Mouse (Mus musculus) midbrain, embryonic 11.5 days (tissue): ENCODE results near the gene Klf6. TPM values are rescaled to one million over a fixed set of nuclear protein-coding genes. Genes with fewer than 3 reads are reported as not detected.
A peak's percentile ranks its signal among the peaks of the same experiment; 100 is the strongest.

Source experiments
- ATAC-seq: fragments of 200-750 bp; cut with Nextera tagmentation; 2 replicates; pipeline ENCODE4 v1.8.0; 2017; ENCODE audit warnings: moderate TSS enrichment, moderate library complexity; ENCODE audit not compliant: low FRiP score
- DNase-seq: peaks from one replicate; pipeline ENCODE4 v3.0.0; 2015; ENCODE audit warnings: low spot score; ENCODE audit errors: missing footprints
- H3K27ac ChIP-seq: fragments of 300-500 bp; sonication (generic); 2 replicates; pipeline ENCODE4 v1.5.1; 2014; ENCODE audit warnings: low read depth, low read length
- H3K27me3 ChIP-seq: fragments of 300-500 bp; sonication (generic); 2 replicates; pipeline ENCODE4 v1.6.1; 2014; ENCODE audit warnings: mild to moderate bottlenecking, low read length, moderate library complexity, mixed read lengths; ENCODE audit not compliant: control insufficient read depth, insufficient read depth
- H3K36me3 ChIP-seq: fragments of 300-500 bp; sonication (generic); 2 replicates; pipeline ENCODE4 v1.6.1; 2014; ENCODE audit warnings: mild to moderate bottlenecking, low read length, moderate library complexity, mixed read lengths; ENCODE audit not compliant: control insufficient read depth, insufficient read depth
- H3K4me1 ChIP-seq: fragments of 300-500 bp; sonication (generic); 2 replicates; pipeline ENCODE4 v1.6.1; 2014; ENCODE audit warnings: low read length; ENCODE audit not compliant: control insufficient read depth, insufficient read depth
- H3K4me2 ChIP-seq: fragments of 300-500 bp; sonication (generic); 2 replicates; pipeline ENCODE4 v1.6.1; 2014; ENCODE audit warnings: mild to moderate bottlenecking, moderate library complexity
- H3K4me3 ChIP-seq: fragments of 300-500 bp; sonication (generic); 2 replicates; pipeline ENCODE4 v1.5.1; 2014; ENCODE audit warnings: low read depth, low read length
- H3K9ac ChIP-seq: fragments of 300-500 bp; sonication (generic); 2 replicates; pipeline ENCODE4 v1.6.1; 2014; ENCODE audit warnings: low read length
- H3K9me3 ChIP-seq: fragments of 300-500 bp; sonication (generic); 2 replicates; pipeline ENCODE4 v1.6.1; 2016; ENCODE audit warnings: low read length; ENCODE audit not compliant: control insufficient read depth
- WGBS: fragments of 180-500 bp; shearing (Covaris S2); extraction: QIAGEN DNeasy Blood & Tissue Kit; methylation state at CpG from one replicate; pipeline ENCODE4 v1.1.7; 2014; 5-methylcytosine and 5-hydroxymethylcytosine counted together
- polyA plus RNA-seq: library from polyadenylated mRNA; unstranded; fragments of >200 nt; fragmentation: Nextera tagmentation; extraction: Ambion mirVana; gene quantifications from 2 replicates; pipeline ENCODE4 v1.2.1, GENCODE M21; 2014

The Klf6 gene
- polyA plus RNA-seq, 1 experiment from 2014 or later: 54.6 TPM

- DNase-seq (peak; percentile 99), ATAC-seq (peak; percentile 60)
- Histone ChIP-seq H3K9ac (peak overlapping the region; percentile 96), H3K36me3 (peaks cover 2% of the 10 kb centered on the region), H3K4me1 (peaks cover 2% of the 10 kb centered on the region; the same call in 1 of the 2 replicates), H3K27me3 (no peaks in the 10 kb centered on the region), H3K4me3 (peak overlapping the region; percentile 70), H3K27ac (peak overlapping the region; percentile 96), H3K4me2 (peak overlapping the region; percentile 51), H3K9me3 (no peaks in the 10 kb centered on the region)
- under 1% methylated on average over 27 of the region's 27 CpGs for WGBS
Observed at GRCm38 (mm10) chr13:5860651-5861156, 578 bp upstream of the Klf6 start.

DNA sequence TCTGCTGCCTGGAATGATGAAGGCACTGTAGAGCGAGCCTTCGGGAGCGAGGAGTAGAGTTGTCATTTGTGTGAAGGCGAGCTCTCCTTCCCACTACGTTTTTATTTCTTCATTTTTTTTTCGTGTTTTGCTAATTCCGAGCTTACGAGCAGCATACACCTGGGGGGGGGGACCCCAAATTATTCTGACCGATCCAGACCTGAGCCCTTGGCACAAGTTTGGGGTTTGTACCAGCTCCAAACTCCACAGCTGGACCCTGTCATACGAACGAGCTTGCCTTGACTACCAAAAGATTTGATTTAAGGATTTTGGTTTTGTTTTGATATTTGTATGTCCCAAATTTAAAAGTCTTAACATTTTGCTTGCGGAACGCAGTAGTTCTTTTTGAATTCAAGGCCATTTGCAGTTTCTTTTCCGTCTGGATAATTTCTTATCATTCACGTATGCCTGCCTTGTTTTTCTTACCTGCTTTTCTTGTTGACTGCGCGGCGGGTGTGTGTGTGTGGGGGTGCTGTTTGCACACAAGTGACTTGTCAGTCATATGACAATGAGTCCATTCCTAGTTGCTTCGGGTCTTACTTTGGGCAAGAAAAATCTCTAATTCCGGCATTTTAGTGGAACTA lies 832 bp downstream of the Klf6 start:
- Histone ChIP-seq H3K4me1 (peaks cover 2% of the 10 kb centered on the region; the same call in 1 of the 2 replicates), H3K9me3 (no peaks in the 10 kb centered on the region), H3K9ac (peak overlapping the region; percentile 66), H3K36me3 (peaks cover 14% of the 10 kb centered on the region), H3K4me2 (peak overlapping the region; percentile 53), H3K27ac (peak overlapping the region; percentile 84), H3K4me3 (peak overlapping the region; percentile 70), H3K27me3 (no peaks in the 10 kb centered on the region)
- WGBS: 0% methylated on average over 20 of the region's 20 CpGs
- DNase-seq (peak; percentile 93), ATAC-seq (no peak)

- H3K27me3 ChIP-seq: no peaks in the 10 kb centered on the region
- peak overlapping the region; percentile 53 for H3K4me2 ChIP-seq
- H3K36me3 ChIP-seq: peaks cover 16% of the 10 kb centered on the region
- H3K9me3 ChIP-seq: no peaks in the 10 kb centered on the region
- no peak for ATAC-seq
- 8% methylated on average over 16 of the region's 16 CpGs for WGBS
- no peak overlapping the region; the same call in 1 of the 2 replicates for H3K27ac ChIP-seq
- peak overlapping the region; percentile 70 for H3K4me3 ChIP-seq
- H3K9ac ChIP-seq: peak overlapping the region; percentile 66
- peak; percentile 94 for DNase-seq
- peaks cover 2% of the 10 kb centered on the region; the same call in 1 of the 2 replicates for H3K4me1 ChIP-seq
Observed at GRCm38 (mm10) chr13:5862626-5863407, 1.5 kb downstream of the Klf6 start.

GRCm38 (mm10) chr13:5863408-5863891 lies 2.2 kb downstream of the Klf6 start:
- peak; percentile 87 for DNase-seq
- H3K4me1 ChIP-seq: peaks cover 2% of the 10 kb centered on the region; the same call in 1 of the 2 replicates

DNA sequence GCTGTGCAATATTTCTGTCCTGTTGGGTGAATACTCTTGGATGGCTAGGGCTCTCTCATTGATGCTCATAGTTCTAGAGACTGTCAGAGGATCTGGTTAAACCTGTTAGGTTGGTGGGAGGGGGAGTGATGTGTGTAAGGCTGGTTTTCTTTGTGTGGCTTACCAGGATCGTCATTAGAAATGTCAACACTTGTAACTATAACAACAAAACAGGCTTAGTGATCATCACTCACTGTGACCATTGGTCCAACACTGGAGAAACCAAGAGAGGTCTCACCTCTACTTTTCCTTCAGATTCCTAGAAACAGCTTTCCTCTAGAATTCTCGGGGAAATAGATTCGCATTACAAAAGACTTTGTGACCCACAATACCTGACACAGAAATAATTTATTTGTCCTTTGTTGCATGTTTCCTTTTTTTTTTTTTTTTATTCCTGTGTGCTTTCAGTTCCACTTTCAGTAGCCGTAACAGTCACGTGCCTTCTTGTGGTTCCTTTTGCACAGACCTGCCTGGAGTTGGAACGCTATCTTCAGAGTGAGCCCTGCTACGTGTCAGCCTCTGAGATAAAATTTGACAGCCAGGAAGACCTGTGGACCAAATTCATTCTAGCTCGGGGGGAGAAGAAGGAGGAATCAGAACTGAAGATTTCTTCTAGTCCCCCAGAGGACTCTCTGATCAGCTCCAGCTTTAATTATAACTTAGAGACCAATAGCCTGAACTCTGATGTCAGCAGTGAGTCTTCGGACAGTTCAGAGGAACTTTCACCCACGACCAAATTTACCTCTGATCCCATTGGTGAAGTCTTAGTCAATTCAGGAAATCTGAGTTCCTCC lies 3.2 kb downstream of the Klf6 start:
- Histone ChIP-seq H3K4me1 (peaks cover 5% of the 10 kb centered on the region), H3K9me3 (no peaks in the 10 kb centered on the region), H3K36me3 (peaks cover 16% of the 10 kb centered on the region), H3K4me2 (peak overlapping the region; percentile 30), H3K27me3 (no peaks in the 10 kb centered on the region), H3K9ac (no peak overlapping the region), H3K27ac (no peak overlapping the region), H3K4me3 (no peak overlapping the region)
- ATAC-seq: no peak
- WGBS: 70% methylated on average over 10 of the region's 10 CpGs
- DNase-seq: peak; percentile 84

More at GRCm38 (mm10) chr13:5863408-5863891, 2.2 kb downstream of the Klf6 start:
- no peak for ATAC-seq
- Histone ChIP-seq H3K36me3 (peaks cover 16% of the 10 kb centered on the region), H3K9me3 (no peaks in the 10 kb centered on the region), H3K27ac (no peak overlapping the region; the same call in 1 of the 2 replicates), H3K4me2 (peak overlapping the region; percentile 53), H3K27me3 (no peaks in the 10 kb centered on the region), H3K9ac (peak overlapping the region; percentile 66), H3K4me3 (peak overlapping the region; percentile 70)
- WGBS: 9% methylated on average over 5 of the region's 5 CpGs

DNA sequence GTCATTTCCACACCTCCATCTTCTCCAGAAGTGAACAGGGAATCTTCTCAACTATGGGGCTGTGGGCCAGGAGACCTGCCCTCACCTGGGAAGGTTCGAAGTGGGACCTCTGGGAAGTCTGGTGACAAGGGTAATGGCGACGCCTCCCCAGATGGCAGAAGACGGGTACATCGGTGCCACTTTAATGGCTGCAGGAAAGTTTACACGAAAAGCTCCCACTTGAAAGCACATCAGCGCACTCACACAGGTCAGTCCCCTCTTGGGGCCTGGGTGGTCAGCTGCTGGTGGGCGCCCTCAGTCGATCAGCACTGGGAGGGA lies 3.8 kb downstream of the Klf6 start:
- H3K9ac ChIP-seq: no peak overlapping the region
- no peaks in the 10 kb centered on the region for H3K9me3 ChIP-seq
- peaks cover 16% of the 10 kb centered on the region for H3K36me3 ChIP-seq
- 93% methylated on average over 9 of the region's 9 CpGs for WGBS
- H3K4me1 ChIP-seq: peaks cover 10% of the 10 kb centered on the region
- no peak for ATAC-seq
- no peak for DNase-seq
- no peak overlapping the region for H3K27ac ChIP-seq
- no peak overlapping the region for H3K4me3 ChIP-seq
- no peaks in the 10 kb centered on the region for H3K27me3 ChIP-seq
- H3K4me2 ChIP-seq: no peak overlapping the region

- Histone ChIP-seq H3K9ac (no peak overlapping the region), H3K36me3 (peaks cover 16% of the 10 kb centered on the region), H3K9me3 (no peaks in the 10 kb centered on the region), H3K4me3 (no peak overlapping the region), H3K27ac (no peak overlapping the region), H3K4me1 (peaks cover 16% of the 10 kb centered on the region), H3K4me2 (no peak overlapping the region), H3K27me3 (no peaks in the 10 kb centered on the region)
- 90% methylated on average over 6 of the region's 6 CpGs for WGBS
- ATAC-seq: no peak
- no peak for DNase-seq
Observed at GRCm38 (mm10) chr13:5866091-5866490, 4.8 kb downstream of the Klf6 start.

GRCm38 (mm10) chr13:5866532-5866931 lies 5.2 kb downstream of the Klf6 start:
- DNase-seq (peak; percentile 79), ATAC-seq (no peak)
- no peak overlapping the region for H3K4me3 ChIP-seq
- WGBS: 91% methylated on average over 5 of the region's 5 CpGs
- H3K9me3 ChIP-seq: no peaks in the 10 kb centered on the region
- no peaks in the 10 kb centered on the region for H3K27me3 ChIP-seq
- H3K4me1 ChIP-seq: peaks cover 16% of the 10 kb centered on the region
- H3K36me3 ChIP-seq: peaks cover 16% of the 10 kb centered on the region
- H3K27ac ChIP-seq: no peak overlapping the region
- no peak overlapping the region for H3K4me2 ChIP-seq
- no peak overlapping the region for H3K9ac ChIP-seq
